Mouse (Mus musculus) cortical plate, adult 2 months (tissue): ENCODE data around the gene Ccdc102a.

ENCODE experiments used
- CTCF ChIP-seq: fragments of 200-500 bp; IDR thresholded peaks from 2 replicates; pipeline ENCODE4 v1.5.1; 2011; ENCODE audit warnings: mild to moderate bottlenecking, control low read depth, low read length; ENCODE audit not compliant: insufficient read depth; ENCODE audit errors: extremely low read depth
- POLR2A ChIP-seq: fragments of 200-500 bp; IDR thresholded peaks from 2 replicates; pipeline ENCODE4 v1.6.1; 2011; ENCODE audit warnings: mild to moderate bottlenecking, low read length, control low read depth; ENCODE audit not compliant: insufficient read depth; ENCODE audit errors: extremely low read depth

DNA sequence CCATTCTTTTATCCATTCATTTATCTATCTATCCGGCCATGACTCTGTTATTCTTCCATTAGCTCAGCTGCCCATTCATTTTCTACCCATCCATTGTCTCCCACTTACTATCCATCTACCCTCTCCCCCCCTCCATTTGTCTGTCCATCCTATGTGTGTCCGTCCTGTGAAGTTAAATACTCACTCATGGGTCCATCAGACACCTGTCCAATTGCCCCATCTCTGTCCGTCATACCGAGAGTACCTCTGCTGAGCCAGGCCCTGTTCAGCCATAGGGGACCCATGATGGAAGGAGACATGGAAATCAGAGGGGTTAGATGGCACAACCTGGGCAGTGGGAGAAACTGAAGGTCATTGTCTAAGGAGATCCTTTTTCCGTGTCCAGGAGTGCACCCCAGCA, 32.6 kb upstream of the Ccdc102a start:
- TF ChIP-seq CTCF: no peak
- no peak for TF ChIP-seq POLR2A
